Mouse (Mus musculus): ENCODE results near the gene Foxn2. TPM values are rescaled to one million over a fixed set of nuclear protein-coding genes. Genes with fewer than 3 reads are reported as not detected.

Gene Foxn2
- polyA plus RNA-seq, 1 experiment from 2014 or later, result 6.1 TPM

DNA sequence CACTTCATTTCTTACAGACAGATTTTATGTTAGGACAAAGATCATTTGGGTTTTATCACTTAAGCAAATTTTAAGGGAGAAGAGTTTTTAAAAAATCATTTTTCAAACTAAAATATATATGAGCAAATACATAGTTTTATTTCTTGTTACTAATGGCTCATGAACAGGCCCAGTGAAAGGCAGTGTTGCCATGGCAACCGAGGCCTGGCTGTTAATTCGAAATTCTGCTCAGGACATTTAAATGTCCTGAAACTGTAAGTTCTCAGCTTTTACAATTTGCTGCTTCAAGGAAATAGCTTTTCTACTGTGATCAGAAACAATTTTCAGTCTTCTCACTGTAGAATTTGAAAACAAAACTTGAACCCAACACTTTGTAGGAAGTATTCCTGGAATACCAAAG is 33.3 kb downstream of the Foxn2 start:
- ChIA-PET POLR2A (no interaction called here), CTCF (no interaction called here)
- ATAC-seq, result no peak
- TF ChIP-seq CTCF (IDR thresholded peaks at IDR 0.05), result no peak
- H3K27me3 ChIP-seq, result no peaks in the 10 kb centered on the region
- DNase-seq (ENCODE audit: low read depth, low spot score), result no peak
- in situ Hi-C loops (cut with MboI; ENCODE audit: low pct_unique_long_range_greater_than_20kb), result no loop called here

DNA sequence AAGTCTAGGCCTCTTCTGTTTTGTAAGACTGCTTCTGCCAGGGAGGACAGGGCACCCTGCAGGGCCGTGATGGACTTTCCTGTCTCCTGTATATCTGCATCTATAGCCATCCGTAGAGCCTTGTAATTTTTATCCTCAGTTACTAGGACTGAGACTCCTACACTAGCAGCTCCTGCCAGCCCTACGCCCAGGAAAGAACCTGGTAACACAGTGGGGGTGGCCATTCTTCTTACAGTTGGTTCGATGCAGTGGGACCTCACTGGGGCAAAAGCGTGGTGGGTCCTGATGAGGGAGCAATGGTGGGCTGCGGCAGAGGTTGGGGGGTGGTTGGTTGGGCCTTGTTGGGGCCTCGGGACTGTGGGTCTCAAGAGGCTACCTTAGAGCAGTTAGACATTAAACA is 36.7 kb downstream of the Foxn2 start:
- POLR2A ChIA-PET, result no interaction called here
- ATAC-seq (no peak), DNase-seq (ENCODE audit: low read depth, low spot score) (no peak)
- CTCF ChIA-PET, result no interaction called here
- H3K27me3 ChIP-seq, result no peaks in the 10 kb centered on the region
- TF ChIP-seq CTCF (IDR thresholded peaks at IDR 0.05), result no peak
- in situ Hi-C loops (cut with MboI; ENCODE audit: low pct_unique_long_range_greater_than_20kb), result no loop called here

DNA sequence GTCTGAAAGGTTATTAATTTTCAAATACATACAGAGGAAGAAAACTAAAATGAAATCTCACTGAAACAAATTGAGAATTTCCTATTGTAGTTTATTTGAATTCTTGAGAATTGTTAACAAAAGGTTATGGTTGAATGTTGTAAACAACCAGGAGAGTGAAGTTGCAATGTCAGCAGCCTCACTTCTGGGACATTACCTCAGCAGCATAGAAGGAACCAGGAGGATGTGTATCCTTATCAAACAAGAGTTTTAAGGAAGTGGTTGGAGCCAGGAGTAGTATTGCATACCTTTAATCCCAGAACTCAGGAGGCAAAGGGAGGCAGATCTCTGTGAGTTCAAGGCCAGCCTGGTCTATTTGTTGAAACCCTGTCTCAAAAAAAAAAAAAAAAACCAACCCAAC is 37.2 kb downstream of the Foxn2 start:
- TF ChIP-seq CTCF (IDR thresholded peaks at IDR 0.05), result no peak
- ChIA-PET POLR2A (no interaction called here), CTCF (interaction anchor here (1.0 kb wide), 1 partner anchor 15 kb away, joined by 3 read pairs; no protein-coding TSS in a partner anchor)
- ATAC-seq (no peak), DNase-seq (ENCODE audit: low read depth, low spot score) (no peak)
- no peaks in the 10 kb centered on the region for H3K27me3 ChIP-seq
- in situ Hi-C loops (cut with MboI; ENCODE audit: low pct_unique_long_range_greater_than_20kb), result no loop called here

DNA sequence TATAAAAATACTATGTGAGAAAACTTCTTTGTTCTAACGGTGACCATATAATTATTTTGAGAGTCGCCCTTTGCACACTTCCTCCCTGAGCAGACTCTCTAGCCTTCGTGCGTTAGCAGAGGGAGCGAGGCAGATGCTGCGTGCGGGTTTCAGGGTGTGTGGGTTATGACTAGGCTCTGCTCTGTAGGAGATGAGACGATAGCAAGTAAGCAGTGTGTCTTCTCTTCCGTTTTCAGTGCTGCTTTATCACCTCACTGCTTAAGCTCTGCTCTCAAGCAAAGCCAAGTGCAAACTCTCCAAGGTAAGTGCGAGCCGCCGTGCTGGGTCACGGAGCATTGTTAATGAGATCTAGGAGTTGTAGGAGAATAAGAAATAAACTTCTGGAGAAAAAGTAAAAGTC is 38.5 kb downstream of the Foxn2 start:
- ChIA-PET POLR2A (no interaction called here), CTCF (no interaction called here)
- no peak for TF ChIP-seq CTCF (IDR thresholded peaks at IDR 0.05)
- no peaks in the 10 kb centered on the region for H3K27me3 ChIP-seq
- ATAC-seq, result no peak
- DNase-seq (ENCODE audit: low read depth, low spot score), result no peak
- in situ Hi-C loops (cut with MboI; ENCODE audit: low pct_unique_long_range_greater_than_20kb), result no loop called here

DNA sequence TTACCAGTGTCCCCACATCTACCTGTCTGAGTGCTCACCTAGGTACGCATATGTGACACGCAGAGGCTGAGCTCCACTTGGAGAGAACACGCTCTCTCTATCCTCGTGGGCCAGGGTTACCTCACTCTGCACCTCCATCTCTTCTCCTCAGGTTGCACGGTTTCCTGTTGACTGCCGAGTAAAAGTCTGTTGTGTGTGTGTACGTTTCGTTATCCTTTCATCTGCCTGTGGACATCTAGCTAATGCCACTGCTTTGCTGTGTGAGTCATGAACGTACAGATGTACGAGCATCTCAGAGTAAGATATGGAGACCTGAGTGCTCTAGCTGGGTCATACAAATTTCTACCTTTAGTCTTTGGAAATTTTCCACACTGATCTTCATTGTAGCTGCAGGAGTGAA is 39.9 kb downstream of the Foxn2 start:
- H3K27me3 ChIP-seq, result no peaks in the 10 kb centered on the region
- POLR2A ChIA-PET, result no interaction called here
- in situ Hi-C loops (cut with MboI; ENCODE audit: low pct_unique_long_range_greater_than_20kb), result no loop called here
- no peak for DNase-seq (ENCODE audit: low read depth, low spot score)
- CTCF ChIA-PET, result no interaction called here
- no peak for ATAC-seq
- TF ChIP-seq CTCF (IDR thresholded peaks at IDR 0.05), result no peak

DNA sequence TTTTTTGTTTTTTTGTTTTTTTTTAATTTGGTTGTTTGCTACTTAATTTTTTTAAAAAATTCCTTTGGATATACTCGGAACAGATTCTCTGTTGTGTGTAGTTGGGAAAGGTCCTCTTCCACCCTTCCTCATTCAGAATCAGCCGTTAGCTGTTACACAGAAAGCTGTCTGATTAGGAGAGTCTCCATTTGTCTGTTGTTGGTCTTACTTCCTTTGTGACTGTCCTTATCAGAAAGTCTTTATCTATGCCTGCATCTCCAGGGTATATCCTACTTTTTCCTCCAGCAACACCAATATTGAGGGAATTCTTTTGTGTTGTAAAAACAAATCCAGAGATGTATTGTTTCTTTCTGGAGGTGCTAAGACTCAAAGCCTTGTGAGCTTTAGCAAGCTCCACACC is 40.6 kb downstream of the Foxn2 start:
- no peaks in the 10 kb centered on the region for H3K27me3 ChIP-seq
- DNase-seq (ENCODE audit: low read depth, low spot score) (no peak), ATAC-seq (no peak)
- ChIA-PET CTCF (no interaction called here), POLR2A (no interaction called here)
- in situ Hi-C loops (cut with MboI; ENCODE audit: low pct_unique_long_range_greater_than_20kb), result no loop called here
- no peak for TF ChIP-seq CTCF (IDR thresholded peaks at IDR 0.05)

DNA sequence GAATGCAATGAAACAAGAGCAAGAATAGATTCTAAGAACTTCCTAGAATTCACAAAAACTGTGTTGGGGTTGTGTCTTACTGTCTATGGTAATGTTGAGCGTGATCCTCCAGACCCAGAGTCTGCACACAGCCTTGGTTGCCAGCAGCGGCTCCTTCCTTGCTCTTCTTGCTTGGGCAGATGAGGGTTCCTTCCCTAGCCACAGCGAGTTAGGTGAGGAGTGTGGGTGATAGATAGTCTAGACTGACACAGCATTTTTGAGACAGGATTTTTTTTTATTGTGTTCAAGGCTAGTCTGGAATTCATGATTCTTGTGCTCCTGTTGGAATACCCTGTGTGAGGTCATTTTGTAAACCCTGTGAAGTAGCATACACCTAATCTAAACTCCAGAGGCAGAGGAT is 41.1 kb downstream of the Foxn2 start:
- in situ Hi-C loops (cut with MboI; ENCODE audit: low pct_unique_long_range_greater_than_20kb), result no loop called here
- ATAC-seq, result no peak
- CTCF ChIA-PET, result no interaction called here

DNA sequence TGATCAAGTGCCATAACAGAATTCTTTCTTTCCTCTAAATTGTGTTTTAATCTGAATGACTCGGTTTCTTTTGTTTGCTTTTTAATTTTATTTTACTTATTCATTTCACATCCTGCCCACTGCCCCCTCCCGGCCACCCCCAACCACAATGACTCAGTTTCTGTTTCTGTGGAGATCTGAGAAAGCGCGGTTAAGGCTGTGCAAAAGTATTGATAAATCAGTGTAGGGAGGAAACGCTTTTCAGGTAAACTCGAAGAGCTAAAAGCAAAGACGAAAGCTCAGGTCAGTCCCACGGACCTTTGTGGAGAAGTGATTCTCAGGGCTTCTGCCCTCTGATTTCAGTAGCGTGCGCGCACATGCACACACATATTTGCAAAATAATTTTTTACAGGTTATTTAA is 44.0 kb downstream of the Foxn2 start:
- DNase-seq (ENCODE audit: low read depth, low spot score) (no peak), ATAC-seq (no peak)
- H3K27me3 ChIP-seq, result no peaks in the 10 kb centered on the region
- in situ Hi-C loops (cut with MboI; ENCODE audit: low pct_unique_long_range_greater_than_20kb), result no loop called here
- POLR2A ChIA-PET, result no interaction called here
- TF ChIP-seq CTCF (IDR thresholded peaks at IDR 0.05), result no peak
- CTCF ChIA-PET, result interaction anchor here (1.3 to 2.6 kb wide), 4 partner anchors 9 to 45 kb away, joined by 3 to 9 read pairs (median 4); no protein-coding TSS in a partner anchor

More for the DNA sequence above, 41.1 kb downstream of the Foxn2 start:
- POLR2A ChIA-PET, result no interaction called here
- H3K27me3 ChIP-seq, result no peaks in the 10 kb centered on the region
- TF ChIP-seq CTCF (IDR thresholded peaks at IDR 0.05), result no peak
- no peak for DNase-seq (ENCODE audit: low read depth, low spot score)

DNA sequence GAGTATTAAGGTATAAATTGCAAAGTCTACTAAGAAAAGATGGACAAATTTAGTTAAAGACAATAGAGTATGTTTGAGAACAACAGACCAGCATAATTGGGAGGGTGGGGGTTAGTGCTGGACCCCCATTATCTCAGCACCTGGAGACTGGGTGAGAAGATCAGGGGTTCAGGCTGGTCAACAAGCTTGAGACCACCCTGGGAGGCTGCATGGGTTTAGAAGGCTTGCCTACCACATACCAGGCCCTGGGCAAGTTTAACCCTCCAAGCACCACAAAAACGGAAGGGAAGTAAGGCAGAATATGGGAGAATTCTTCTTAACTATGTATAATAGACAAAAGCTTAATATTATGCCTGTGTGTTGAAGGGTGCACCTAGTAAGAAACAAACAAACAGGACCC is 44.4 kb downstream of the Foxn2 start:
- no peak for DNase-seq (ENCODE audit: low read depth, low spot score)
- in situ Hi-C loops (cut with MboI; ENCODE audit: low pct_unique_long_range_greater_than_20kb), result no loop called here
- no peaks in the 10 kb centered on the region for H3K27me3 ChIP-seq
- POLR2A ChIA-PET, result no interaction called here
- ATAC-seq, result no peak
- TF ChIP-seq CTCF (IDR thresholded peaks at IDR 0.05), result no peak
- CTCF ChIA-PET, result interaction anchor here (1.3 to 2.6 kb wide), 3 partner anchors 9 to 46 kb away, joined by 4 to 9 read pairs (median 5); no protein-coding TSS in a partner anchor

DNA sequence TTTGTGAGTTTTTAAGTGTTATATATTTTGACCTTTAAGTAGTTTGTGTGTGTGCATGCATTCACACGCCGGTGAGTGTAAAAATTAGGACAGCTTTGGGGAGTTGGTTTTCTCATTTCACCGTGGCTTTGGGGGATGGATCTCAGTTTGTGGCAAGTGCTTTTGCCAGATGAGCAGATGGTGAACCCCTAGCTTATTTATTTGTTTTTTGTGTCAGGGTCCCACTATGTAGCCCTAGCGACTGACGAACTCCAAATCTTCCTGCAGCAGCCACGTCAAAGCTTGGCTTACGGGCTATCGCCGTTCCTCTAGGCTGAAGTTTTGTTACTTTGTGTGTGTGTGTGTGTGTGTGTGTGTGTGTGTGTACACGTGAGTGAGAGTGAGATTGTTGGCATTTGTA is 50.0 kb downstream of the Foxn2 start:
- ChIA-PET CTCF (interaction anchor here (1.3 kb wide), 1 partner anchor 28 kb away, joined by 4 read pairs; no protein-coding TSS in a partner anchor), POLR2A (no interaction called here)
- no peak for TF ChIP-seq CTCF (IDR thresholded peaks at IDR 0.05)
- no peak for DNase-seq (ENCODE audit: low read depth, low spot score)
- ATAC-seq, result no peak
- in situ Hi-C loops (cut with MboI; ENCODE audit: low pct_unique_long_range_greater_than_20kb), result no loop called here
- H3K27me3 ChIP-seq, result no peaks in the 10 kb centered on the region

DNA sequence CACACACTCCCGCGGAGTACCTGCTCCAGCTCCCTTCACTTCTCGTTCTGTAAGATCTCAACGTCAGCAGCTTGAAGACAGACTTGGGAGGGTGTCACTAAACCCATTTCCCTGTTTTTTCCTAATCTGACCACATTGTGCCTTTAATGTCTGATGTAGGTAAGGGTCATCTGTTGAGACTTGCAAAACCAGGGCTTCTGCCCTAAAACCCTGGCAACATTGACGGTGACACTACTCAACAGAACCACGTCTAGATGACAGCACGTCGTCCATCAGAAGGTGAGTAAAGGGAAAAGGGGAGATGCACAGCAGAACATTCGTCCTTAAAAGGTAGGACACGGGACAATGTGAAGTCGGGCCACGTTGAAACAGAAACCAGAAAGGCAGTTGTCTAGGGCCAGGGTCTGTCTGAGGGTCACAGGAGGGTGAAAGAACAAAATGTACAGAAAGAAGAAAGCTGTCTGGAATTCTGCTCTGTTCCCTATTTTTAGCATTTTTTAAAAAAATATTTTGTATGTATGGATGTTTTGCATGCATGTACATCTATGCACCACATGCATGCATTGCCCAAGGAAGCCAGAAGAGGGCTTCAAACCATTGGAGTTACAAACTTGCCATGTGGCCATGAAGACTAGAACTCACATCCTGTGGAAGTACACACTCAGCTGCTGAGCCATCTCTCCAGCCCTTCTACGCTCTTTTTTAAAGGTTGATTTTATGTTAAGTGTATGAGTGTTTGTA is 51.0 kb downstream of the Foxn2 start:
- ATAC-seq (no peak), DNase-seq (ENCODE audit: low read depth, low spot score) (no peak)
- in situ Hi-C loops (cut with MboI; ENCODE audit: low pct_unique_long_range_greater_than_20kb), result no loop called here
- POLR2A ChIA-PET, result no interaction called here
- TF ChIP-seq CTCF (IDR thresholded peaks at IDR 0.05), result peak; percentile 38
- H3K27me3 ChIP-seq, result no peaks in the 10 kb centered on the region
- CTCF ChIA-PET, result interaction anchor here (1.1 kb wide), 1 partner anchor 13 kb away, joined by 3 read pairs; no protein-coding TSS in a partner anchor

DNA sequence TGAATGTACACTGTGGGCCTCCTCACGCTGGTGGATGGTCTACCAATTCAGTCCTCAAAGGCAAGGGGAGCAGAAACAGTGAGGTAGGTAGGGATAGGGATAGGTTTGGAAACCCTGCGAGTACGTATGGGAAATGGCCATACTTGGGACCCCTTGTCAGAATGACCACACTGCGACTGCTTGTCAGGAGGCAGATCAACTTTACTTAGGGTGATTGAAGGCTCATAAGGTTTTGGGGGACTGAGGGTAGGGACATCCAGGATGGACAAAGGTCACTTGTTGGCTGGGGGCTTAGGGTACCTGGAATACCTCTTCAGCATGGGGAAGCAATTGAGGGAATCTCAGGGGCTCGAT is 51.6 kb downstream of the Foxn2 start:
- POLR2A ChIA-PET, result no interaction called here

More for the DNA sequence above, 51.6 kb downstream of the Foxn2 start:
- TF ChIP-seq CTCF (IDR thresholded peaks at IDR 0.05), result no peak
- CTCF ChIA-PET, result interaction anchor here (1.1 kb wide), 1 partner anchor 14 kb away, joined by 3 read pairs; no protein-coding TSS in a partner anchor
- no peak for ATAC-seq
- in situ Hi-C loops (cut with MboI; ENCODE audit: low pct_unique_long_range_greater_than_20kb), result no loop called here
- no peak for DNase-seq (ENCODE audit: low read depth, low spot score)
- H3K27me3 ChIP-seq, result no peaks in the 10 kb centered on the region

Measured in Patski (cell line).